Mouse (Mus musculus) embryonic facial prominence, embryonic 15.5 days (tissue): ENCODE data around the gene Gm45021. TPM values are rescaled to one million over a fixed set of nuclear protein-coding genes. Genes with fewer than 3 reads are reported as not detected.

ENCODE experiments used
- ATAC-seq: fragments of 200-750 bp; cut with Nextera tagmentation; 2 replicates; pipeline ENCODE4 v1.8.0; 2017; ENCODE audit warnings: low read depth, moderate TSS enrichment; ENCODE audit not compliant: insufficient number of reproducible peaks, low FRiP score, low TSS enrichment
- H3K27ac ChIP-seq: fragments of 300-500 bp; sonication (generic); replicated peaks from 2 replicates; pipeline ENCODE4 v1.5.1; 2015; ENCODE audit warnings: mild to moderate bottlenecking, inconsistent platforms
- H3K27me3 ChIP-seq: fragments of 300-500 bp; sonication (generic); 2 replicates; pipeline ENCODE4 v1.6.1; 2015; ENCODE audit warnings: inconsistent platforms
- H3K36me3 ChIP-seq: fragments of 300-500 bp; sonication (generic); 2 replicates; pipeline ENCODE4 v1.6.1; 2015; ENCODE audit warnings: mild to moderate bottlenecking, inconsistent platforms
- H3K4me1 ChIP-seq: fragments of 300-500 bp; sonication (generic); 2 replicates; pipeline ENCODE4 v1.6.1; 2015; ENCODE audit warnings: inconsistent platforms
- H3K4me2 ChIP-seq: fragments of 300-500 bp; sonication (generic); replicated peaks from 2 replicates; pipeline ENCODE4 v1.6.1; 2015; ENCODE audit warnings: mild to moderate bottlenecking, inconsistent platforms
- H3K4me3 ChIP-seq: fragments of 300-500 bp; sonication (generic); replicated peaks from 2 replicates; pipeline ENCODE4 v1.5.1; 2015; ENCODE audit warnings: mild to moderate bottlenecking, inconsistent platforms
- H3K9ac ChIP-seq: fragments of 300-500 bp; sonication (generic); 2 replicates; pipeline ENCODE4 v1.6.1; 2015; ENCODE audit warnings: inconsistent platforms
- H3K9me3 ChIP-seq: fragments of 300-500 bp; sonication (generic); replicated peaks from 2 replicates; pipeline ENCODE4 v1.6.1; 2016; ENCODE audit warnings: inconsistent platforms
- WGBS: fragments of 180-500 bp; shearing (Covaris S2); methylation state at CpG from one replicate; pipeline ENCODE4 v1.1.7; 2015; 5-methylcytosine and 5-hydroxymethylcytosine counted together
- polyA plus RNA-seq: library from polyadenylated mRNA; unstranded; fragments of >200 nt; fragmentation: Nextera tagmentation; extraction: Ambion mirVana; gene quantifications from 2 replicates; pipeline ENCODE4 v1.2.1, GENCODE M21; 2015

The Gm45021 gene
- polyA plus RNA-seq, 1 experiment from 2014 or later = not detected

DNA sequence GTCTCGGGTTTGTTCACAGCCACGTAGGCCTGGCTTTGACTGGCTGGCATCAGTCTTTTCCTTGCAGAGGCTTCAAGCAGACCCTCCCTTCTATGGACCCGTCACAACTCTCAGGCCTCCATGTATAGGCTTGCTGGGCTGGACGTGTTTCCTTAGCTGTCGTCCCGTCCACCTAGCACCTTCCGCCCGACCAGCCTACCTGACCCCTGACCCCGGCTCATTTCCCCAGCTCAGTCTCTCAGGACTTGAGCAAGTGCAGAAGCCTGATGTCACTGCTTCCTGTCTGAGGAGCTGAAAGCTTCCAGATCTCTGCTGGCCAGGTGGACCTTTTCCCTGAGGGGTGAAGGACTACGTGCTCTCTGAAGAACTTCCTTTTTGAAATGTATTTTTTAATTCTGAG lies 16.1 kb upstream of the Gm45021 start:
- Histone ChIP-seq H3K27ac (no peak overlapping the region), H3K9ac (no peak overlapping the region), H3K27me3 (no peaks in the 10 kb centered on the region), H3K4me1 (peaks cover 18% of the 10 kb centered on the region; the same call in 1 of the 2 replicates), H3K4me2 (no peak overlapping the region), H3K4me3 (no peak overlapping the region), H3K9me3 (no peaks in the 10 kb centered on the region), H3K36me3 (no peaks in the 10 kb centered on the region)
- 32% methylated on average over 10 of the region's 10 CpGs for WGBS
- ATAC-seq = no peak

- WGBS = 67% methylated on average over 3 of the region's 3 CpGs
- H3K9me3 ChIP-seq = no peaks in the 10 kb centered on the region
- no peak overlapping the region for H3K4me3 ChIP-seq
- H3K27ac ChIP-seq = no peak overlapping the region
- H3K27me3 ChIP-seq = no peaks in the 10 kb centered on the region
- ATAC-seq = no peak
- H3K4me2 ChIP-seq = no peak overlapping the region
- peaks cover 12% of the 10 kb centered on the region; the same call in 1 of the 2 replicates for H3K4me1 ChIP-seq
- no peaks in the 10 kb centered on the region for H3K36me3 ChIP-seq
- no peak overlapping the region for H3K9ac ChIP-seq
Measured at GRCm38 (mm10) chr6:48573981-48574380, 15.4 kb upstream of the Gm45021 start.

GRCm38 (mm10) chr6:48578736-48579135 lies 10.7 kb upstream of the Gm45021 start:
- Histone ChIP-seq H3K27me3 (no peaks in the 10 kb centered on the region), H3K27ac (no peak overlapping the region), H3K9ac (no peak overlapping the region), H3K36me3 (no peaks in the 10 kb centered on the region), H3K9me3 (no peaks in the 10 kb centered on the region), H3K4me2 (no peak overlapping the region), H3K4me1 (no peaks in the 10 kb centered on the region), H3K4me3 (no peak overlapping the region)
- no peak for ATAC-seq
- 62% methylated on average over 5 of the region's 5 CpGs for WGBS

GRCm38 (mm10) chr6:48579215-48579648 lies 10.2 kb upstream of the Gm45021 start:
- no peaks in the 10 kb centered on the region for H3K9me3 ChIP-seq
- H3K27ac ChIP-seq = 0 out of 2 replicates have a peak overlapping the region, but pooled peaks have one; percentile 34
- H3K4me1 ChIP-seq = no peaks in the 10 kb centered on the region
- WGBS = 19% methylated on average over 5 of the region's 5 CpGs
- no peak overlapping the region for H3K9ac ChIP-seq
- ATAC-seq = no peak
- H3K27me3 ChIP-seq = no peaks in the 10 kb centered on the region
- no peak overlapping the region for H3K4me3 ChIP-seq
- no peak overlapping the region for H3K4me2 ChIP-seq
- no peaks in the 10 kb centered on the region for H3K36me3 ChIP-seq

GRCm38 (mm10) chr6:48581257-48581656 lies 8.2 kb upstream of the Gm45021 start:
- Histone ChIP-seq H3K9me3 (no peaks in the 10 kb centered on the region), H3K9ac (no peak overlapping the region), H3K36me3 (no peaks in the 10 kb centered on the region), H3K27me3 (no peaks in the 10 kb centered on the region), H3K4me1 (no peaks in the 10 kb centered on the region), H3K4me2 (no peak overlapping the region), H3K27ac (no peak overlapping the region), H3K4me3 (no peak overlapping the region)
- 43% methylated on average over 3 of the region's 3 CpGs for WGBS
- ATAC-seq = no peak

- no peaks in the 10 kb centered on the region for H3K36me3 ChIP-seq
- no peaks in the 10 kb centered on the region for H3K4me1 ChIP-seq
- no peaks in the 10 kb centered on the region for H3K27me3 ChIP-seq
- H3K4me2 ChIP-seq = no peak overlapping the region
- no peak overlapping the region for H3K9ac ChIP-seq
- no peak overlapping the region for H3K27ac ChIP-seq
- ATAC-seq = no peak
- H3K9me3 ChIP-seq = no peaks in the 10 kb centered on the region
- no peak overlapping the region for H3K4me3 ChIP-seq
- 72% methylated on average over 3 of the region's 3 CpGs for whole genome bisulfite sequencing
Measured at GRCm38 (mm10) chr6:48582037-48582436, 7.4 kb upstream of the Gm45021 start.

- Histone ChIP-seq H3K4me3 (no peak overlapping the region), H3K9me3 (peaks cover 1% of the 10 kb centered on the region), H3K36me3 (peaks cover 4% of the 10 kb centered on the region), H3K9ac (no peak overlapping the region), H3K4me1 (peaks cover 26% of the 10 kb centered on the region), H3K27me3 (no peaks in the 10 kb centered on the region), H3K4me2 (no peak overlapping the region), H3K27ac (no peak overlapping the region)
- ATAC-seq = no peak
- WGBS = 86% methylated on average over 3 of the region's 3 CpGs
Measured at GRCm38 (mm10) chr6:48591221-48591845, 1.9 kb downstream of the Gm45021 start.

DNA sequence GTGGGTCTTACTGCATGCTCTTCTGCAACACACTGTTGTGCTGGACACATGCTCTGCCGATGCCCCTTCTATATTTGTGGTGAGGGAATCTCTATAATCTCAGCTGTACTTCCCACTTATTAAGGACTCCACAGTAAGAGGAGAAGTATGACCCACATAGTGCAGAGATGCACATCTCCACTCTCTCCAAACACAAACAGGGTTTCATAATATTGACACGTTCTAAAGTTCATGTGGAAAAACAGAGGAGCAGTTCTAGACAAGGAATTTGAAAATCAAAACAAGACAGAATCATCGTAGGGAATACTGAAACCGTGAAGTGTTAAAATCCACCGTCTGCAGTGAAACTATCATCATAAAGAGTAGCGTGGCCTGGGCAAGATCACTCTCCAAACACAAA lies 2.5 kb downstream of the Gm45021 start:
- WGBS = 84% methylated on average over 6 of the region's 6 CpGs
- no peak for ATAC-seq

DNA sequence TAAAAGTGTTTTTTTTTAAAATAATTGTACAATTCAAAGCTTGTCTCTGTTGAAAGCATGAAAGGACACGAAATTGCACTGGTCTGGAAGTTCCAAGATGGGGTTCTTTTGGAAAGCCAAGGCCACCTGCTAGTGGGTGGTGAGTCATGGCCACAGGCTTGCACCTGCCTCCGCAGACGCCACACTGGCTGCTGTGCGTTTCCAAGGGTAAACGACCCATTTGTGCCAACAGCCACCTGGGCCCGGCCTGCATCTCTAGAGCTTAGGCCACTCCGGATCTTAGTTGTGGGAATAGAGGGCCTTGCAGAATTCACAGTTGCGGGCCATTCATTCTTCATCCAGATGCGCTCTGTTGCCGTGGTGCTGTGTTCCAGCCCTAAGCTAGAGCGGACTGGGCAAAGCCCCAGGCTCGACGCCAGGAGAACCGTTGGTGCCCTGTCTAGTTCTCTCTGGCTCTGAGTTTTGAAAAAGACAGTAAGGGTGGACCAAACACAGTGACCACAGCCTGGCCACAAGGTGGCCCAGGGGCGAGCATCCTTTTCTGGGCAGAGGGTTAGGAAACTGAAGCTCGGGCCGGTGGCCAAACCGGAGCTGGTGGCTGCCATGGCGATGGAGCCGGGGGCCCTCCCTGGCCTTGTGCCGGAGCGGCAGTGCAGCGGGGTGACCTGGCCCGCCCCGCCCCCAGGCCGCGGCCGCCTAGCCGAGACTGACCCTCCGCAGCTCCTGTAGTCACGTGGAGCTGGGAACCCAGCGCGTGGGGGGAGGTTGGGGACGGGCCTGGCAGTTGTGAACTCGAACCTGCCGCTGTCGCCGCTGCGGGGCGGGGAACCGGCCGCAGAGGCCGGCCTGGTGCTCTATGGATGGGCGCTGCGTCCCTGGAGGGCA lies 4.0 kb downstream of the Gm45021 start, which contains the start of the genes Repin1 and Gm44965:
Repin1 (plus strand) TSS at position 726 of the 885 bp plus-strand sequence.
Gm44965 (plus strand) TSS at position 784 of the 885 bp plus-strand sequence.
- Histone ChIP-seq H3K4me2 (peak within 1 kb of the TSS; percentile 82), H3K9ac (peak within 1 kb of the TSS; percentile 68), H3K4me1 (peaks cover 26% of the 10 kb centered on the region), H3K27ac (peak within 1 kb of the TSS; percentile 80), H3K9me3 (peaks cover 19% of the 10 kb centered on the region), H3K27me3 (no peaks in the 10 kb centered on the region), H3K4me3 (peak within 1 kb of the TSS; percentile 83), H3K36me3 (peaks cover 25% of the 10 kb centered on the region)
- ATAC-seq = peak; percentile 88
- 5% methylated on average over 45 of the region's 45 CpGs for WGBS

More for the DNA sequence above, 2.5 kb downstream of the Gm45021 start:
- H3K9me3 ChIP-seq = peaks cover 7% of the 10 kb centered on the region
- peaks cover 26% of the 10 kb centered on the region for H3K4me1 ChIP-seq
- peaks cover 10% of the 10 kb centered on the region for H3K36me3 ChIP-seq
- H3K27me3 ChIP-seq = no peaks in the 10 kb centered on the region
- no peak overlapping the region for H3K4me3 ChIP-seq
- H3K4me2 ChIP-seq = no peak overlapping the region
- H3K27ac ChIP-seq = no peak overlapping the region
- H3K9ac ChIP-seq = no peak overlapping the region

GRCm38 (mm10) chr6:48594043-48594738 lies 4.8 kb downstream of the Gm45021 start:
- Histone ChIP-seq H3K4me2 (peak overlapping the region; percentile 82), H3K4me1 (peaks cover 24% of the 10 kb centered on the region), H3K27me3 (no peaks in the 10 kb centered on the region), H3K36me3 (peaks cover 33% of the 10 kb centered on the region), H3K9me3 (peaks cover 19% of the 10 kb centered on the region), H3K27ac (peak overlapping the region; percentile 80), H3K4me3 (peak overlapping the region; percentile 83), H3K9ac (peak overlapping the region; percentile 68)
- WGBS = 1% methylated on average over 41 of the region's 41 CpGs
- peak; percentile 26 for ATAC-seq

DNA sequence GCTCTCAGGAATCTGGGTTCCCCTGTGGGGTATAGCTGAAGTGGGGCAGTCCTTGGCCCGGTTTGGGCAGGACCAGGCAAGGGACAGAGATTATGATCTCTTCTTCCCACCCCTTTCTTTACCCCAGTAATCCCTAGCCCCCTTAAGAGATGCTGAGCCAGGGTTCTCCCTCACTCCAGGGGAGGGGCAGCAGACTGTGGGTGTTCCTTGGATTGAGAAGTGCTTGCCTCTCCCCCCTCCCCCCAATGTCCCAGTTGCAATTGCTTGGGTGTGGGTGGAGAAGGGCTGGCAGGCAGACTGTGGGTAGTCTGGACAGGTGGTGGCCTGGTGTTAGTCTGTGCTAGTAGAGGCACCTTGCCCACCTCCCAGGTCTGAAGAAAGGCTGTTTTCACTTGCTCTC lies 5.9 kb downstream of the Gm45021 start:
- 62% methylated on average over 1 of the region's 1 CpGs for WGBS
- Histone ChIP-seq H3K4me2 (peak overlapping the region; percentile 82), H3K27me3 (no peaks in the 10 kb centered on the region), H3K4me1 (peaks cover 22% of the 10 kb centered on the region), H3K9me3 (peaks cover 19% of the 10 kb centered on the region), H3K4me3 (peak overlapping the region; percentile 83), H3K9ac (no peak overlapping the region), H3K36me3 (peaks cover 40% of the 10 kb centered on the region), H3K27ac (no peak overlapping the region)
- no peak for ATAC-seq
